Mouse (Mus musculus) ES-Bruce4 (cell line): ENCODE measurements around the gene Disc1.

Experiments
- CTCF ChIP-seq: IDR thresholded peaks from one replicate; pipeline ENCODE4 v1.8.1; 2011; ENCODE audit warnings: low read depth, low read length
- POLR2A ChIP-seq: IDR thresholded peaks from one replicate; pipeline ENCODE4 v1.8.1; 2011; ENCODE audit warnings: low read length; ENCODE audit not compliant: insufficient read depth

- TF ChIP-seq POLR2A (no peak), CTCF (no peak)
Observed at GRCm38 (mm10) chr8:125197341-125198002, 143.5 kb downstream of the Disc1 start.
